Mouse (Mus musculus): ENCODE data around the gene Gm20532.

GRCm38 (mm10) chr2:26668746-26669145 is 82.3 kb downstream of the Gm20532 start:
- TF ChIP-seq CTCF (IDR thresholded peaks at IDR 0.05; ENCODE audit: borderline replicate concordance, insufficient read depth, low read depth, low read length) (no peak), POLR2A (IDR thresholded peaks at IDR 0.05; ENCODE audit: borderline replicate concordance, insufficient read depth, low read length) (no peak)

All from cerebellum, adult 2 months (tissue).